Mouse (Mus musculus) heart, postnatal 0 days (tissue): Measurements from ENCODE around the gene Megf11. TPM values are rescaled to one million over a fixed set of nuclear protein-coding genes. Genes with fewer than 3 reads are reported as not detected.

Experiments
- ATAC-seq: fragments of 200-750 bp; cut with Nextera tagmentation; 2 replicates; pipeline ENCODE4 v1.8.0; 2017; ENCODE audit warnings: low read depth, moderate number of reproducible peaks, moderate library complexity; ENCODE audit not compliant: insufficient read depth
- DNase-seq: peaks from one replicate; pipeline ENCODE4 v3.0.0-alpha.2; 2016; ENCODE audit warnings: low spot score
- H3K27ac ChIP-seq: fragments of 300-500 bp; sonication (generic); 2 replicates; pipeline ENCODE4 v1.5.1; 2014; ENCODE audit warnings: low read depth, mild to moderate bottlenecking
- H3K27me3 ChIP-seq: fragments of 300-500 bp; sonication (generic); 2 replicates; pipeline ENCODE4 v1.6.1; 2014; ENCODE audit warnings: low read length, mixed read lengths; ENCODE audit not compliant: control insufficient read depth, insufficient read depth
- H3K36me3 ChIP-seq: fragments of 300-500 bp; sonication (generic); replicated peaks from 2 replicates; pipeline ENCODE4 v1.6.1; 2014; ENCODE audit warnings: low read length, mixed read lengths; ENCODE audit not compliant: control insufficient read depth, insufficient read depth
- H3K4me1 ChIP-seq: fragments of 300-500 bp; sonication (generic); 2 replicates; pipeline ENCODE4 v1.6.1; 2014; ENCODE audit warnings: antibody characterized with exemption; ENCODE audit not compliant: control insufficient read depth, insufficient read depth
- H3K4me2 ChIP-seq: fragments of 300-500 bp; sonication (generic); 2 replicates; pipeline ENCODE4 v1.6.1; 2014; ENCODE audit warnings: low read depth, mild to moderate bottlenecking, low read length, moderate library complexity
- H3K4me3 ChIP-seq: fragments of 300-500 bp; sonication (generic); 2 replicates; pipeline ENCODE4 v1.5.1; 2014; ENCODE audit warnings: low read depth, low read length
- H3K9ac ChIP-seq: fragments of 300-500 bp; sonication (generic); replicated peaks from 2 replicates; pipeline ENCODE4 v1.6.1; 2014; ENCODE audit warnings: low read depth, low read length, mixed read lengths
- H3K9me3 ChIP-seq: fragments of 300-500 bp; sonication (generic); replicated peaks from 2 replicates; pipeline ENCODE4 v1.6.1; 2016; ENCODE audit warnings: low read length; ENCODE audit not compliant: control insufficient read depth
- CTCF ChIP-seq: IDR thresholded peaks from 2 replicates; pipeline ENCODE4 v1.5.1; 2016; ENCODE audit warnings: antibody characterized with exemption, control low read depth, low read depth
- EP300 ChIP-seq: IDR thresholded peaks from 2 replicates; pipeline ENCODE4 v1.6.1; 2016; ENCODE audit warnings: antibody characterized with exemption, low read depth
- WGBS: fragments of 180-500 bp; shearing (Covaris S2); extraction: QIAGEN DNeasy Blood & Tissue Kit; methylation state at CpG from one replicate; pipeline ENCODE4 v1.1.7; 2014; 5-methylcytosine and 5-hydroxymethylcytosine counted together
- polyA plus RNA-seq: library from polyadenylated mRNA; unstranded; fragments of >200 nt; fragmentation: Nextera tagmentation; extraction: Ambion mirVana; gene quantifications from 2 replicates; pipeline ENCODE4 v1.2.1, GENCODE M21; 2015
- total RNA-seq: library from RNA; depleted of rRNA; stranded (reverse); fragments of >200 nt; gene quantifications from 2 replicates; pipeline ENCODE4 v1.2.3, GENCODE M21; 2014; ENCODE audit warnings: low replicate concordance

The Megf11 gene
- total and polyA plus RNA-seq, 2 experiments from 2014 or later: 0.18 to 0.23 TPM

GRCm38 (mm10) chr9:64507207-64507517, 121.7 kb downstream of the Megf11 start:
- 0 out of 2 replicates have a peak overlapping the region, but pooled peaks have one; percentile 25 for H3K27ac ChIP-seq
- no peak overlapping the region for H3K9ac ChIP-seq
- 37% methylated on average over 6 of the region's 6 CpGs for WGBS
- H3K4me3 ChIP-seq: no peak overlapping the region
- no peaks in the 10 kb centered on the region for H3K36me3 ChIP-seq
- ATAC-seq: 0 out of 2 replicates have a peak, but pooled peaks have one; percentile 24
- no peaks in the 10 kb centered on the region for H3K4me1 ChIP-seq
- no peaks in the 10 kb centered on the region for H3K9me3 ChIP-seq
- TF ChIP-seq EP300 (no peak), CTCF (no peak)
- no peak for DNase-seq
- no peaks in the 10 kb centered on the region for H3K27me3 ChIP-seq
- H3K4me2 ChIP-seq: no peak overlapping the region

GRCm38 (mm10) chr9:64507995-64508394, 122.6 kb downstream of the Megf11 start:
- H3K4me1 ChIP-seq: no peaks in the 10 kb centered on the region
- no peak for DNase-seq
- no peaks in the 10 kb centered on the region for H3K36me3 ChIP-seq
- no peak overlapping the region for H3K4me2 ChIP-seq
- H3K27ac ChIP-seq: no peak overlapping the region
- ATAC-seq: no peak
- no peak overlapping the region for H3K4me3 ChIP-seq
- 54% methylated on average over 7 of the region's 7 CpGs for WGBS
- H3K27me3 ChIP-seq: no peaks in the 10 kb centered on the region
- no peaks in the 10 kb centered on the region for H3K9me3 ChIP-seq
- no peak overlapping the region for H3K9ac ChIP-seq
- TF ChIP-seq CTCF (peak; percentile 20), EP300 (no peak)

- DNase-seq: no peak
- H3K36me3 ChIP-seq: no peaks in the 10 kb centered on the region
- no peak overlapping the region for H3K4me2 ChIP-seq
- no peaks in the 10 kb centered on the region for H3K27me3 ChIP-seq
- no peak for ATAC-seq
- H3K9me3 ChIP-seq: no peaks in the 10 kb centered on the region
- no peak overlapping the region for H3K4me3 ChIP-seq
- H3K4me1 ChIP-seq: no peaks in the 10 kb centered on the region
- no peak for TF ChIP-seq CTCF
- TF ChIP-seq EP300: no peak
- H3K27ac ChIP-seq: no peak overlapping the region
- H3K9ac ChIP-seq: no peak overlapping the region
- WGBS: 55% methylated on average over 6 of the region's 6 CpGs
Measured at GRCm38 (mm10) chr9:64514826-64515225, 129.4 kb downstream of the Megf11 start.

GRCm38 (mm10) chr9:64519921-64520746, 134.7 kb downstream of the Megf11 start:
- no peak for TF ChIP-seq CTCF
- TF ChIP-seq EP300: no peak
- H3K27me3 ChIP-seq: no peaks in the 10 kb centered on the region
- H3K36me3 ChIP-seq: no peaks in the 10 kb centered on the region
- no peak overlapping the region for H3K4me3 ChIP-seq
- ATAC-seq: no peak
- 64% methylated on average over 12 of the region's 12 CpGs for WGBS
- H3K27ac ChIP-seq: no peak overlapping the region
- H3K4me1 ChIP-seq: no peaks in the 10 kb centered on the region
- DNase-seq: no peak
- no peaks in the 10 kb centered on the region for H3K9me3 ChIP-seq
- no peak overlapping the region for H3K9ac ChIP-seq
- H3K4me2 ChIP-seq: no peak overlapping the region

GRCm38 (mm10) chr9:64520747-64521283, 135.4 kb downstream of the Megf11 start:
- 68% methylated on average over 4 of the region's 4 CpGs for WGBS
- ATAC-seq (no peak), DNase-seq (no peak)
- Histone ChIP-seq H3K9me3 (no peaks in the 10 kb centered on the region), H3K36me3 (no peaks in the 10 kb centered on the region), H3K9ac (no peak overlapping the region), H3K4me3 (no peak overlapping the region), H3K27ac (no peak overlapping the region), H3K27me3 (no peaks in the 10 kb centered on the region), H3K4me2 (no peak overlapping the region), H3K4me1 (no peaks in the 10 kb centered on the region)
- TF ChIP-seq EP300 (no peak), CTCF (no peak)
